Mouse (Mus musculus): ENCODE results near the gene Mindy4b-ps. TPM values are rescaled to one million over a fixed set of nuclear protein-coding genes. Genes with fewer than 3 reads are reported as not detected.
"Not testable (repeated sequence)": the region's sequence is repeated elsewhere in the genome, so short reads cannot be mapped to it uniquely, and the experiment has no call there.

The Mindy4b-ps gene
- polyA plus RNA-seq (2016; fragmentation: Nextera tagmentation; extraction: Ambion mirVana) = not detected in 2 replicates

- Histone ChIP-seq H3K27ac (no peak within 1 kb of the TSS), H3K4me2 (replicated peaks) (no peak within 1 kb of the TSS), H3K9ac (no peak within 1 kb of the TSS), H3K36me3 (no peaks in the 10 kb centered on the region), H3K4me1 (no peaks in the 10 kb centered on the region), H3K9me3 (no peaks in the 10 kb centered on the region), H3K4me3 (no peak within 1 kb of the TSS), H3K27me3 (replicated peaks) (no peaks in the 10 kb centered on the region)
- ATAC-seq (ENCODE audit: low FRiP score, low read depth) = no peak
- WGBS = 70% methylated on average over 4 of the region's 4 CpGs
Measured at GRCm38 (mm10) chr3:58822211-58822610, at the start of gene Mindy4b-ps. Mindy4b-ps (minus strand) TSS chr3:58822311.

- WGBS = 80% methylated on average over 2 of the region's 2 CpGs
- H3K36me3 ChIP-seq; H3K27me3 ChIP-seq (replicated peaks); H3K9ac ChIP-seq; H3K4me1 ChIP-seq; H3K27ac ChIP-seq; H3K4me3 ChIP-seq; ATAC-seq (ENCODE audit: low FRiP score, low read depth); H3K4me2 ChIP-seq (replicated peaks); H3K9me3 ChIP-seq: not testable (repeated sequence)
Measured at GRCm38 (mm10) chr3:58871882-58872281, 49.8 kb upstream of the Mindy4b-ps start.

DNA sequence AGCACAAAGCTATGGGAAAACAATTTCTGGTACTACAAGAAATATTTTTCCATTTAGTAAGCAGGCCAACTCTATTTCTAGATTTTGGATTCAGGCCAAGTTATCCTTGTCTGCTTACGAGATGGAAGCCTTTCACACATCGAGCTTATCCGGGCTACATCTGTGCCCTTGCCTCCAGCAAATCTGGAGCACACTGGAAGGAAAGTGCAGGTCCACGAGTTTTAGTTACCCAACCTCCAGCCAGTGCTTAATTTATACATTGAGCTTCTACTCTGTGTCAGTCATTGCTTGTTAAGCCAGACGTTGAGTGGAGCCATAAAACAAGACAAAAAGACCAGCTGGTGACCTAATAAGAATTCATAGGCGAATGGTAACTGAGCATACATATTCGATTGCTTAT is 43.6 kb upstream of the Mindy4b-ps start:
- peak; percentile 33; the same call in 1 of the 2 replicates for ATAC-seq (ENCODE audit: low FRiP score, low read depth)
- Histone ChIP-seq H3K4me2 (replicated peaks) (no peak overlapping the region), H3K27ac (no peak overlapping the region), H3K36me3 (no peaks in the 10 kb centered on the region), H3K4me1 (no peaks in the 10 kb centered on the region), H3K9me3 (no peaks in the 10 kb centered on the region), H3K9ac (no peak overlapping the region), H3K27me3 (replicated peaks) (no peaks in the 10 kb centered on the region), H3K4me3 (no peak overlapping the region)
- 50% methylated on average over 7 of the region's 7 CpGs for WGBS

DNA sequence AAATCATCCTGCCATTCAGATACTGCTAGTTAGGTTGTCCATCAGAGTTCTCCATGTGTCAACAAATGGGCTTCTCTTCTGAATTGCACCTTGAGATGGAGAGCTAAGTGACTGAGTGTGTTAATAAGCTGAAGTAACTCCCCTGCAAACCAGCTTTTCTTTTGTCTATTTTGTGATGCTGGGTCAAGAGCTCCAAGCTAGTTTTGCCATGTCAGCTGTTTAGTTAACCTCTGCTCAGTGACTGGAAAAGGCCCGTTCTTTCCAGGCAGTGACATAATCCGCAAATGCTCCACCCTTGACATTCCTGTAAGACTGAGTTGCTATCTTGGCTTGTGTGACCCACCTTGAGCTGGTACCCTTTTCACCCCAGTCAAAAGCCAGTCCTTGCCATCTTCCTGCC is 40.9 kb upstream of the Mindy4b-ps start:
- H3K4me2 ChIP-seq (replicated peaks) = no peak overlapping the region
- H3K4me3 ChIP-seq = no peak overlapping the region
- no peak overlapping the region for H3K27ac ChIP-seq
- no peaks in the 10 kb centered on the region for H3K4me1 ChIP-seq
- no peak overlapping the region for H3K9ac ChIP-seq
- no peaks in the 10 kb centered on the region for H3K9me3 ChIP-seq
- no peaks in the 10 kb centered on the region for H3K36me3 ChIP-seq
- H3K27me3 ChIP-seq (replicated peaks) = no peaks in the 10 kb centered on the region
- ATAC-seq (ENCODE audit: low FRiP score, low read depth) = no peak
- WGBS = 86% methylated on average over 2 of the region's 2 CpGs

DNA sequence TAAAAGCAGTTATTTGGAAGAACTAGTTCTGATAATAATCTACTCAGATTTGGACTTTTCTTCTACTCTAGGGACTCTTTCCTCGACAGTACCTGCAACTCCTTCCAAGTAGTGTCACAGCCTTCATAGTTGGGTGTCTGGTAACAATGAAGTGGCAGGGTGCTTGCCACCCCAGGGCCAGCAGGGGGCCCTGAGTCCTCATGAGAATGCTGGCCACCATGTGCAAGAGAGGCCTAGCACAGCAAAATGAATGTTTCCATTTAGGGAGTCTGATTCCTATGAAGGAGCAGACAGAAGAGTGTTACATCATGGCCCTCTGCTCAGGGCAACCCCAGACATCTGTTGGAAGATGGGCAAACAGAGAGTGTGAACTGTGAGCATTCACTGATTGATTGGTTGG is 21.3 kb upstream of the Mindy4b-ps start:
- H3K4me1 ChIP-seq = no peaks in the 10 kb centered on the region
- H3K36me3 ChIP-seq = no peaks in the 10 kb centered on the region
- no peaks in the 10 kb centered on the region for H3K27me3 ChIP-seq (replicated peaks)
- H3K9ac ChIP-seq = no peak overlapping the region
- no peaks in the 10 kb centered on the region for H3K9me3 ChIP-seq
- no peak overlapping the region for H3K4me3 ChIP-seq
- H3K27ac ChIP-seq = no peak overlapping the region
- 0 out of 2 replicates have a peak, but pooled peaks have one; percentile 21 for ATAC-seq (ENCODE audit: low FRiP score, low read depth)
- WGBS = 70% methylated on average over 1 of the region's 1 CpGs
- H3K4me2 ChIP-seq (replicated peaks) = no peak overlapping the region

DNA sequence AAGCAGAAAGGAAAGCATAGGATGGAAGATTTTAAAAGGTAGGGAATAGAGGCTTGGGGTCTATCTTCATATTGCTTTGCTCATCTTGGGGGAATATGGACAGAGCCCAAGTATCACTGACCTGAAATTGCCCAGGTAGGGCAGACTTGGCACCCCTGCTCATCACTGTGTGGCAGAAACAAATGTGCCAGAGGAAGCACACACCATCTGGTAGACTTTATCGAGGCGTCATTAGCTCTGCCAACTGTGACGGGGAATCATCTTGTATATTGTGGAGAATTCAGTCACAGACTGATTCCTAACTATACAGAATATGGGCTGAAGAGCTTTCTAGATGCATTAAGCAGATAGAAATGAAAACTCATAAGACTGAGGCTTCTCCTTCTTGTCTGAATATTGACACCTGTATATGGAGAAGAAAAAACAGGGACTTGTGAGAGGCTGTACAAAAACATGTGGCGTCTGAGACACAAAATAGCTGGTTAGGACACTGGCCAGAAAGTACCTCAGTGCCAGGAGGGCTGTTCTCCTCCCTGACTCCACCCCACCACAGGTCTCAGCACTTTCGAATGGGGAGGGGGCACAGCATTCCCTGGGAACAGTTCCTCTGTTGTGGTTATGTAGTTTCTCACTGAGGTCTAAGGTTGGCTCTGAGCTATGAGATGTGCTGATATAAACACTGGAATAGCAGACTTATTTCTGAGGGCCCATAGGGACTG is 11.5 kb upstream of the Mindy4b-ps start:
- Histone ChIP-seq H3K36me3 (no peaks in the 10 kb centered on the region), H3K27me3 (replicated peaks) (no peaks in the 10 kb centered on the region), H3K9ac (no peak overlapping the region), H3K4me3 (no peak overlapping the region), H3K9me3 (no peaks in the 10 kb centered on the region), H3K4me2 (replicated peaks) (no peak overlapping the region), H3K4me1 (no peaks in the 10 kb centered on the region), H3K27ac (no peak overlapping the region)
- no peak for ATAC-seq (ENCODE audit: low FRiP score, low read depth)
- WGBS = 85% methylated on average over 5 of the region's 5 CpGs

DNA sequence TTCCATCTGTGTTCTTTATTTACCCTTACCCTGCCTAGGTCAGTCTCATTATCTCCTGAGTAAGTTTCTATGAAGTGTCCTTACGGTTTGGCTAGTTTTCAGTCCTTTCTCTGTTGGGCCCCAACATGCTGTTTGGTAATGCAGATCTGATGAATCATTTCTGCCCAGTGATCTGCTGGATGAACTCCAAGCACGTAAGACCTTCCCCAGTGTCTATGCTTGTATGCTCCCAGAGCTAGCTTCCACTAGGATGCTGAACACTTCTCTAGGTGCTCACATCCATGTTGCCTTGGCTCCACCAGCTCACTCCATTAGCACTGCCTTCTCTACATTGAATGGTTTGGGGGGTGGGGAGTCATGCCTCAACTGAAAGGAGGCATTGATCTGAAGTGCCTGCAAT is 10.8 kb upstream of the Mindy4b-ps start:
- H3K36me3 ChIP-seq = no peaks in the 10 kb centered on the region
- no peak overlapping the region for H3K4me2 ChIP-seq (replicated peaks)
- WGBS = 85% methylated on average over 2 of the region's 2 CpGs
- H3K27ac ChIP-seq = no peak overlapping the region
- H3K4me1 ChIP-seq = no peaks in the 10 kb centered on the region
- ATAC-seq (ENCODE audit: low FRiP score, low read depth) = no peak
- H3K9ac ChIP-seq = no peak overlapping the region
- no peak overlapping the region for H3K4me3 ChIP-seq
- no peaks in the 10 kb centered on the region for H3K9me3 ChIP-seq
- no peaks in the 10 kb centered on the region for H3K27me3 ChIP-seq (replicated peaks)

DNA sequence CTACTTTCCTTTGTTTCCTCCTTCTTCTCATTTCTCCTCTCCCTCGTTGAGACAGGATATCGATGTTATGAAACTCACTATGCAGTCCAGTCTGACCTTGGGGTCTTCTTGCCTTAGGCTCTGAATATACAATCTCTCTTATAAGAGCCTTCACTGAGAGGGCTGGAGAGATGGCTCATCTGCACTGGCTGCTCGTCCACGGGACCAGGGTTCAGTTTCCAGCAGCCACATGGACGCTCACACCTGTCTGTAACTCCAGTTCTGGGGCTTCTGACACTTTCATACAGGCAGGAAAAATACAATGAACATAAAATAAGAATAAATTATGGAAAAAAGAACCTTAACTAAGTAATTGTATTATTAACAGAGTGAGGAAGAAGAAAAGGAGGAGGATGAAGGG is 9.5 kb upstream of the Mindy4b-ps start:
- Histone ChIP-seq H3K27me3 (replicated peaks) (no peaks in the 10 kb centered on the region), H3K4me3 (no peak overlapping the region)

DNA sequence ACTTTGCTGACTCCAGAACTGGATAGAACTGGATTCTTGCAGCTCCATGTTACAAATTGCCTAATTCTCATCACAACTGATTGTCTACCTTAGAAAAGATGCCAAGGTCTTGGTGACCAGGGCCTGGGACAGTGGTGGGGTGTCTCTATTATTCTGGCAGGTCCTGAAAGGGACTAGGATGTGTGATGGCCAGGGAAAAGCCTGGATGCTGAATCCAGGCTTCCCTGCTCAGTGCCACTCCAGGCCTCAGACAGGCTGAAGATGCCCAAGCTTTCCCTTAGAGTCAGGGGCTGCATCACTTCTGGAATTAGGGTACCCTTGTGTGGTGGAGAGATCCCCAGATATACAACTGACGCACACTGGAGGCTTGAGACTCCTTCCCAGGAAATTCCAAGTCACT is 7.8 kb upstream of the Mindy4b-ps start:
- no peak overlapping the region for H3K4me3 ChIP-seq
- H3K36me3 ChIP-seq = no peaks in the 10 kb centered on the region
- no peak for ATAC-seq (ENCODE audit: low FRiP score, low read depth)
- 93% methylated on average over 1 of the region's 1 CpGs for WGBS
- no peak overlapping the region for H3K9ac ChIP-seq
- no peak overlapping the region for H3K27ac ChIP-seq
- H3K27me3 ChIP-seq (replicated peaks) = no peaks in the 10 kb centered on the region
- H3K4me2 ChIP-seq (replicated peaks) = no peak overlapping the region
- H3K4me1 ChIP-seq = no peaks in the 10 kb centered on the region
- H3K9me3 ChIP-seq = no peaks in the 10 kb centered on the region

More for the DNA sequence above, 9.5 kb upstream of the Mindy4b-ps start:
- no peaks in the 10 kb centered on the region for H3K4me1 ChIP-seq
- H3K9me3 ChIP-seq = no peaks in the 10 kb centered on the region
- H3K36me3 ChIP-seq = no peaks in the 10 kb centered on the region
- WGBS = 90% methylated on average over 5 of the region's 5 CpGs
- H3K9ac ChIP-seq = no peak overlapping the region
- H3K27ac ChIP-seq = no peak overlapping the region
- no peak overlapping the region for H3K4me2 ChIP-seq (replicated peaks)
- no peak for ATAC-seq (ENCODE audit: low FRiP score, low read depth)

- ATAC-seq (ENCODE audit: low FRiP score, low read depth) = no peak
- no peaks in the 10 kb centered on the region for H3K4me1 ChIP-seq
- 79% methylated on average over 14 of the region's 14 CpGs for WGBS
- no peaks in the 10 kb centered on the region for H3K27me3 ChIP-seq (replicated peaks)
- H3K4me3 ChIP-seq = no peak overlapping the region
- H3K4me2 ChIP-seq (replicated peaks) = no peak overlapping the region
- H3K9me3 ChIP-seq = no peaks in the 10 kb centered on the region
- H3K36me3 ChIP-seq = no peaks in the 10 kb centered on the region
- H3K9ac ChIP-seq = no peak overlapping the region
- H3K27ac ChIP-seq = no peak overlapping the region
Measured at GRCm38 (mm10) chr3:58828366-58829153, 6.4 kb upstream of the Mindy4b-ps start.

GRCm38 (mm10) chr3:58826266-58826665 is 4.2 kb upstream of the Mindy4b-ps start:
- Histone ChIP-seq H3K27ac (no peak overlapping the region), H3K27me3 (replicated peaks) (no peaks in the 10 kb centered on the region), H3K9me3 (no peaks in the 10 kb centered on the region), H3K4me1 (no peaks in the 10 kb centered on the region), H3K4me3 (no peak overlapping the region), H3K9ac (no peak overlapping the region), H3K36me3 (no peaks in the 10 kb centered on the region), H3K4me2 (replicated peaks) (no peak overlapping the region)
- peak; percentile 25; the same call in 1 of the 2 replicates for ATAC-seq (ENCODE audit: low FRiP score, low read depth)
- 15% methylated on average over 4 of the region's 4 CpGs for WGBS

DNA sequence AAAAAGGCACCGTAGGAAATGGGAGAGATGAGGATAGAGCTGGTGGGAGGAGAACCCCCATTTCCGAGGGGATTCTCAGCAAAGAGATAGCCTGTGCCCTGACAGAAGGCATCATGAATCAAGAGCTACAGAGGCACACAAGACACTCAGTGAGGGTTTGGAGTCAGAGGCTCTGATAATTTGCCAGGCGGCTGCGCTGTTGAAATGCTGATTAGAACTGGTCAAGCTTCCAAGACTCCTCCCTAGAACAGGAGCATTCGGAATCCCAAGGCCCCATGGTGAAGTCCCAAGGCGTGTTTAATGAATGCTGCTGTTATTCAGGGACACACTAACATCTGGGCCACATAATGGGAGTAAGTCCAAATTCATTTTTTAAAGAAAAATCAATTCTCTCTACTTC is 4.8 kb downstream of the Mindy4b-ps start:
- Histone ChIP-seq H3K4me1 (no peaks in the 10 kb centered on the region), H3K27me3 (replicated peaks) (no peaks in the 10 kb centered on the region), H3K9me3 (no peaks in the 10 kb centered on the region), H3K4me2 (replicated peaks) (no peak overlapping the region), H3K4me3 (no peak overlapping the region), H3K9ac (no peak overlapping the region), H3K36me3 (no peaks in the 10 kb centered on the region), H3K27ac (no peak overlapping the region)
- WGBS = 30% methylated on average over 6 of the region's 6 CpGs
- ATAC-seq (ENCODE audit: low FRiP score, low read depth) = 0 out of 2 replicates have a peak, but pooled peaks have one; percentile 21

All from neural tube, embryonic 12.5 days (tissue).